In genomic region chr2:95097055-95097454, GRCm38 (mm10) we compare ENCODE assay signal across 7 mouse cellular contexts.
"Had no signal": no experiment of that assay in that cellular context is flagged by ENCODE, and none has a peak within 500 bp of the region (broad histone marks: within the 10 kb centered on the region; RNA-seq: fewer than 3 reads in every experiment).

No protein-coding gene starts in this region.

- DNase-seq: kidney, postnatal 14 days; liver; liver, embryonic 13.5 days; liver, postnatal 0 days; lung, postnatal 14 days; midbrain, embryonic 14.5 days; thymus, postnatal 4 days had no signal

- ATAC-seq: liver, postnatal 0 days had no signal
